Mouse (Mus musculus) splenic B cell, adult 2 months (primary cell): ENCODE data around the gene Fbxw8.

Source experiments
- DNase-seq: peaks from one replicate; pipeline ENCODE4 v3.0.0-alpha.2; 2011; ENCODE audit warnings: low read depth, low spot score
- H3K27me3 ChIP-seq: 2 replicates; pipeline ENCODE4 v1.6.1; 2012; ENCODE audit warnings: mild to moderate bottlenecking, low read length, moderate library complexity, mixed read lengths; ENCODE audit not compliant: control insufficient read depth, poor library complexity, insufficient read depth, severe bottlenecking
- H3K36me3 ChIP-seq: 2 replicates; pipeline ENCODE4 v1.6.1; 2012; ENCODE audit warnings: mild to moderate bottlenecking, low read length, moderate library complexity, mixed read lengths; ENCODE audit not compliant: control insufficient read depth, poor library complexity, insufficient read depth, severe bottlenecking

Fbxw8 gene

GRCm38 (mm10) chr5:118143211-118144026 lies 11.8 kb downstream of the Fbxw8 start:
- no peak for DNase-seq
- Histone ChIP-seq H3K36me3 (no peaks in the 10 kb centered on the region), H3K27me3 (no peaks in the 10 kb centered on the region)

- Histone ChIP-seq H3K36me3 (no peaks in the 10 kb centered on the region), H3K27me3 (no peaks in the 10 kb centered on the region)
- DNase-seq: no peak
Measured at GRCm38 (mm10) chr5:118142471-118142870, 12.8 kb downstream of the Fbxw8 start.

- Histone ChIP-seq H3K36me3 (no peaks in the 10 kb centered on the region), H3K27me3 (no peaks in the 10 kb centered on the region)
- no peak for DNase-seq
Measured at GRCm38 (mm10) chr5:118139630-118140029, 15.6 kb downstream of the Fbxw8 start.

- H3K27me3 ChIP-seq: no peaks in the 10 kb centered on the region
- DNase-seq: no peak
- no peaks in the 10 kb centered on the region for H3K36me3 ChIP-seq
Measured at GRCm38 (mm10) chr5:118136391-118136790, 18.9 kb downstream of the Fbxw8 start.

- Histone ChIP-seq H3K27me3 (no peaks in the 10 kb centered on the region), H3K36me3 (no peaks in the 10 kb centered on the region; the same call in 1 of the 2 replicates)
- DNase-seq: no peak
Measured at GRCm38 (mm10) chr5:118128651-118129050, 26.6 kb downstream of the Fbxw8 start.

- Histone ChIP-seq H3K27me3 (no peaks in the 10 kb centered on the region), H3K36me3 (no peaks in the 10 kb centered on the region; the same call in 1 of the 2 replicates)
- no peak for DNase-seq
Measured at GRCm38 (mm10) chr5:118128208-118128607, 27.1 kb downstream of the Fbxw8 start.

GRCm38 (mm10) chr5:118126671-118127070 lies 28.6 kb downstream of the Fbxw8 start:
- H3K36me3 ChIP-seq: no peaks in the 10 kb centered on the region; the same call in 1 of the 2 replicates
- no peaks in the 10 kb centered on the region for H3K27me3 ChIP-seq
- no peak for DNase-seq

GRCm38 (mm10) chr5:118123096-118123495 lies 32.2 kb downstream of the Fbxw8 start:
- Histone ChIP-seq H3K27me3 (no peaks in the 10 kb centered on the region), H3K36me3 (no peaks in the 10 kb centered on the region; the same call in 1 of the 2 replicates)
- DNase-seq: no peak

GRCm38 (mm10) chr5:118121928-118122327 lies 33.3 kb downstream of the Fbxw8 start:
- H3K27me3 ChIP-seq: no peaks in the 10 kb centered on the region
- DNase-seq: no peak

GRCm38 (mm10) chr5:118120670-118121069 lies 34.6 kb downstream of the Fbxw8 start:
- Histone ChIP-seq H3K36me3 (no peaks in the 10 kb centered on the region), H3K27me3 (no peaks in the 10 kb centered on the region)
- DNase-seq: no peak

More at GRCm38 (mm10) chr5:118121928-118122327, 33.3 kb downstream of the Fbxw8 start:
- no peaks in the 10 kb centered on the region for H3K36me3 ChIP-seq

- Histone ChIP-seq H3K36me3 (no peaks in the 10 kb centered on the region), H3K27me3 (no peaks in the 10 kb centered on the region)
- no peak for DNase-seq
Measured at GRCm38 (mm10) chr5:118118922-118119321, 36.3 kb downstream of the Fbxw8 start.

GRCm38 (mm10) chr5:118118351-118118750 lies 36.9 kb downstream of the Fbxw8 start:
- Histone ChIP-seq H3K36me3 (no peaks in the 10 kb centered on the region), H3K27me3 (no peaks in the 10 kb centered on the region)
- no peak for DNase-seq

- H3K36me3 ChIP-seq: no peaks in the 10 kb centered on the region
- DNase-seq: no peak
- H3K27me3 ChIP-seq: no peaks in the 10 kb centered on the region
Measured at GRCm38 (mm10) chr5:118113617-118114016, 41.6 kb downstream of the Fbxw8 start.

GRCm38 (mm10) chr5:118113043-118113442 lies 42.2 kb downstream of the Fbxw8 start:
- no peaks in the 10 kb centered on the region for H3K27me3 ChIP-seq
- DNase-seq: no peak
- no peaks in the 10 kb centered on the region for H3K36me3 ChIP-seq

- peaks cover 1% of the 10 kb centered on the region; the same call in 1 of the 2 replicates for H3K36me3 ChIP-seq
- no peaks in the 10 kb centered on the region for H3K27me3 ChIP-seq
- DNase-seq: no peak
Measured at GRCm38 (mm10) chr5:118108794-118109440, 46.3 kb downstream of the Fbxw8 start.
